Mouse (Mus musculus): ENCODE measurements around the gene Thsd7a. TPM values are rescaled to one million over a fixed set of nuclear protein-coding genes. Genes with fewer than 3 reads are reported as not detected.

Gene Thsd7a
- total RNA-seq, 2 experiments from 2014 or later = 42.9 to 43.3 TPM

DNA sequence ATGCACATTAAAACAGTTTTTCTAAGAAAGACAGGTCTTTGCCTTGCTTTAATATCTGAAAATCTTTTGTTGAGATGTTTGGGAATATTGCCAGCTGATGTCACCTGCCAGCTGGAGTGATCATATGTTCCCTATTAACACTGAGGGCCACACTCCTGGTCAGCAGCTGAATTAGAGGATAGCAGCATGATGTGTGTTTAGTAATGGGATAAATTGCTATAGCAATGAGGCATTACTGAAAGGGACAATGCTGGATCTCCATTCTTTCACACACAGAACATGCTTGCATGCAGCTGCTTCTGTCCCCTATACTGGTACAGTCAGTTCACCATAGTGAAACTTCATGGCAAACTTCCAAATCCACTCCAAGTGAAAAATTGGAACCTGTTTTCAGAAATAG lies 230.1 kb downstream of the Thsd7a start:
- peak overlapping the region; percentile 15; the same call in 1 of the 2 replicates for H3K27ac ChIP-seq
- DNase-seq (ENCODE audit: low spot score in 2 of 2) = no peak
- no peak for TF ChIP-seq CTCF (conservative IDR thresholded peaks at IDR 0.05)
- H3K4me3 ChIP-seq = no peak overlapping the region

DNA sequence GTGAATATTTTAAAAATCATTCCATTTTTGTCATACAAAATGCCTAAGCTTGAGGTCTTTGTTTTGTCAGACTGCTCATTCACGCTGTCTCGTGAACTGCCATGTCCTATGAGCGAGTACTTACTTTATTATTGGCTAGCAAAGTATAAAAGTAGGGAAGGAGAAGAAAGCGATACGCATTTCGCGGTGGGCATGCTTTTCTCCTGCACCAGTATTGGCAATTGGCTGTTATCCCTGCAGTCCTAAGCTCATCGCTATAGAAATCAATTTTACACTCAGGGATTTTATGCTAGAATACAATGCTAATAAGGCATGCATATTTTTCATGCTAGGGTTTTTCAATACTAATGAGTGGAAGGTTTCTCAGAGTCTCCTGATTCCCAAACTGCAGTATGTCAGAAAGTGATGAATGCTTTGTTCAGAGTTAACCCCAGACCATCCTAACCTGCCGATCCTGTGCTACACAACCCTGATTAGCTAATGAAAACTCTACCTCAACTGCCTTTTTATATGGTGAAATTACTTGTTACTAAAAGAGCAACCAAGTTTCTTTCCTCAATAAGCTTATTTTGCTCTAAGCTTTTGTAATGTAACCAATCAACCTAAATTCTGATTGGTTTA lies 230.8 kb downstream of the Thsd7a start:
- no peak for TF ChIP-seq CTCF (conservative IDR thresholded peaks at IDR 0.05)
- DNase-seq (ENCODE audit: low spot score in 2 of 2) = no peak
- no peak overlapping the region for H3K4me3 ChIP-seq
- no peak overlapping the region for H3K27ac ChIP-seq

DNA sequence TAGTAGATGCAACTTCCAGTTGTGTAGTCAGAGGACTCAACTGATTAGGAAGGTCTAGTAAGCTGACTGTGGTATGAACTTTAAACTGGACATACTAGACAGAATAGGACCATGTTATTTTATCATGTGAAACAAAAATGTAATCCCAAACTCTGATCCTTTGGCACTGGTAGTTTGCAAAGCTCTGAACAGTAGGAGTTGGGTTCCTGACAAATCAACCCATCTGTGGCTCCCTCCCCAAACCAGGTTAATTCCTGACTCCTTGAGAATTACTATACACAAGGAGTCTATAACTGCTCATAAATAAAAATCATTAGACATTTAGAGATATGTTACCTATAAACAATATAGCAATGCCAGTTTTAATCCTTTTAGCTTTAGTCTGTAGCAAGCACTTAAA lies 231.5 kb downstream of the Thsd7a start:
- no peak for DNase-seq (ENCODE audit: low spot score in 2 of 2)
- TF ChIP-seq CTCF (conservative IDR thresholded peaks at IDR 0.05) = no peak
- H3K4me3 ChIP-seq = no peak overlapping the region
- no peak overlapping the region for H3K27ac ChIP-seq

DNA sequence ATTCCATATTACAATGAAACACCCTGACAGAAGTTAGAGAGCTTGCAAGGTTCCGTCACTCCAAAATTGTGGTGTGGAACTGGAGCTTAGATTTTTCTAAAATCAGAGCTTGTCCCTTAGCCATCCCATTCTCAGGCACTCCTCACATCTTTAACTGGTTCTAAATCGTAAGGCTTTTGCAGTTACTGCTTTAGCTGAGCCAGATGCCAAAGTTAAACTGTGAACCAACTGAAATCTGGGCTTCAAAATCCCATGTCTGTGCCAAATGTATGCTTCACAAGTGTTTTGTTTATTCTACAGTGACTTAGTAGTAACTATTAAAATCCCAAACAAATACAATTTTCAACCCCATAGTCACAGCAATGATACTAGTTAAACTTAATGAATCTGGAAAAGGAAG lies 242.3 kb downstream of the Thsd7a start:
- no peak overlapping the region for H3K27ac ChIP-seq
- TF ChIP-seq CTCF (conservative IDR thresholded peaks at IDR 0.05) = no peak
- peak in 1 of 2 experiments; percentile 24 for DNase-seq (ENCODE audit: low spot score in 2 of 2)
- H3K4me3 ChIP-seq = no peak overlapping the region

DNA sequence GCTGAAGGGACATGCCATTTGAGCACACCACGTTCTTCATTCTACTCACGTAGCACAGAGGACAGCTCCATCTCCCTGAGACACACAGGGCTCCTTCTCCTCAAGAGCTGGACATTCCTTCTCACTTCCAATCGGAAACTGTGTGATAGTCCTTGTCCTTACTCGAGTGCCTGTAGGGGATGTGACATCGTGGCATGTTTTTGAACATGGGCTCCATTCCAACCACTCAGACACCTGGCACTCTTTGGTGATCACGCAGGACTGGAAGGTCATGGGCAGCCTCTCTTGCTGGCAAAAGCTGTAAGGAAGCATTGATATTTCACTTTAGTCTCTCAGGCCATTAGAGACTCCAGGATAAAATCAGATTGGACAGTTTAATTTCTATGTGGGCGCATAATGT lies 245.3 kb downstream of the Thsd7a start:
- no peak for DNase-seq (ENCODE audit: low spot score in 2 of 2)
- no peak overlapping the region for H3K4me3 ChIP-seq
- H3K27ac ChIP-seq = no peak overlapping the region
- TF ChIP-seq CTCF (conservative IDR thresholded peaks at IDR 0.05) = no peak

DNA sequence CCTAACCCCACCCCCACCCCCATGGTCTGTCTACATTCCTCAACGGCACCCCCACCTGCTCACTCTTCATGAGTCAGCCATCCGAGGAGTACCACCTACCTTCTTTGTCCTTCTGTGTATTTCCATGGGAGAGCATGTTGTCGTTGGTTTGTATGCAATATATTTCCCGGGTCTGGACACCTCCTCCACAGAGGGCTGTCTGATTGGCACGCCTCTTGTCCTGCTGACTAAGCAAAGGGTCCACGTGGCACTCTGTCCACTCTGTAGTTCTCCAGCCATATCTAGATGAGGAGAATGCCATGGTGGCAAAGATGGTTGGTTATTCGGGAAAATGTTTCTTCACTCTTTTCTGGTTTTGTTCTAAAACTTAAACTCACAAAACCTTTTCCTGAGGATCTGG lies 248.3 kb downstream of the Thsd7a start:
- DNase-seq (ENCODE audit: low spot score in 2 of 2) = no peak
- no peak overlapping the region for H3K4me3 ChIP-seq
- H3K27ac ChIP-seq = no peak overlapping the region
- no peak for TF ChIP-seq CTCF (conservative IDR thresholded peaks at IDR 0.05)

DNA sequence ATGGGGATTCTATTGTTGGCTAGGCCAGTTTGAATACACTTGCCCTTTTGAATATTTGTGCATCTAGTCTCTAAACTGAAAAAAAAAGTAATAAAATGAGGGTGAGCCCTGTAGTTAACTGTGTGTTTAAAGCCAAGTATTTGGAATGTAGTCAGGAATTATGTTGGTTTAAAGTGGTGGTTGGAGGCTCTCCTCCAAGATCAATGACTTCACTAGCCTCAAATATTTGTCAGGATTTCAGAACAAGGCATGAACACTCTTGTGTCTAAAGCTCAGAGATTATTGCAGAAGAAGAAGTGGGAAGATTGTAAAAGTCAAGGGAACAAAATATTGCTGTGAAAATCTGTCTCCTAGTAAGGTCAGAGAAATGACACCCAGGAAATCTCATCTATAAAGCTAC lies 249.3 kb downstream of the Thsd7a start:
- Histone ChIP-seq H3K27ac (no peak overlapping the region), H3K4me3 (no peak overlapping the region)
- no peak for DNase-seq (ENCODE audit: low spot score in 2 of 2)
- TF ChIP-seq CTCF (conservative IDR thresholded peaks at IDR 0.05) = no peak

DNA sequence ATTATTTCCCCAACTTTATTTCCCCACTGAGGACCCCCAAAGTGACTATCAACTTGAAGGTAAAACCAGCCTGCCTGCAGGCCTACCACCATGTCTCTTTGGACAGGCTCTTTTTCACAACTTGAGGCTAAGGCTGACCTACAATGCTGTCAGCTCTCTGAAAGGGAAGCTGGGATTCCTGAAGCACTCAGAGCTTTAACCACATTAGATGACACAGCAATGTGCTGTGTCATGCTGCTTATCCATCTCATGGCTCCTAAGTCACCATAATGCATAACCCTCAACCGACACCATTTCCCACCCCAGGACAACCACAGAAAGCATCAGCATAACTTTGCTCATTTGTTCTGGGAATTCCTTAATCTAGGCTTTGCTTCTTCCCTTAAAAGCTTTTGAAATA lies 255.6 kb downstream of the Thsd7a start:
- DNase-seq (ENCODE audit: low spot score in 2 of 2) = no peak
- no peak for TF ChIP-seq CTCF (conservative IDR thresholded peaks at IDR 0.05)
- Histone ChIP-seq H3K4me3 (no peak overlapping the region), H3K27ac (no peak overlapping the region)

DNA sequence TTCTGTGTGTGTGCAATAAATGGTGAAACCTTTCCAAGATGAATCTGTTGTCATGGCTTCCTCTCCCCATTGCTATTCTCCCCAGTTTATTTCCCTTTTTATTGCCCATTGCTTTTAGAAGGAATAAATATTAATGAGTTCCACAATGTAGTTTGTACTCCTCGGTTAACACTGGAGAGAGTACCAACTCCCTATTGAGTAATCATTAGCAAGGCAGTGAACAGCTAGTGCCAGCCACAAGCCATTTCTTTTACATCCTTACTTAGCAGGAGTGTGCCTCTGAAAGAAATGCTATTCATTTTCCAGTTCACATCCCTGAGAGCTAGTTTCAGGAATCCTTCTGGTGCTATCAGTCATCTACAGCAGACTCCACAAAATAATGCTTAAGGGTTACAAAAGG lies 260.3 kb downstream of the Thsd7a start:
- H3K27ac ChIP-seq = no peak overlapping the region
- TF ChIP-seq CTCF (conservative IDR thresholded peaks at IDR 0.05) = no peak

DNA sequence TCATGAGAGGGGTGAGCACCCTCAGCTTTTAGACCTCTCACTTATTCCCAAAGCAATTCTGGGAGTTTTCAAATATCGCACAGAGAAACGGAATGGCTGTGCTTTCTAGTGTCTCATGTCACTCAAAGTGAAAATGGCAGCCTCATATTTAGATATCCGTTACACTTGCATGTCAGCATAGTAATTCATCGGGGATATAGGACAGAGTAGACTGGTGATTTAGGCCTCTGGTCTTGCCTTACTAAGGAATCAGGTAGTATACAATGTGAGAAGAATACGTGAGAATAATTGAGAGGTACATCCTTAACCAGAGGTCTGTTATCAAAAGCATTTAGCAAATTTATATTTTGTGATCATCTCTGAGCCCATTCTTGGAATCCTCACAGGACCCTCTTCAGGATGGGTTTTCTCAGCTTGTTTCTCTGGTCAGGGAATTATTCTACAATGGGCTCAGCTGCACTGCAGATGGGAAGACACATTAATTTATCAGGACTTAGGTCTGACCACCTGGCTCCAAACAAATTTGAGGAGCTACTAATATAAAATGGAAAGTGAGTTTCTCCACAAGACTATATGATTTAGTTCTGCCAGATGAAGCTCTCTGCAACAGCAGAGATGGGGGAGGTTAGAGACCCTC lies 267.6 kb downstream of the Thsd7a start:
- TF ChIP-seq CTCF (conservative IDR thresholded peaks at IDR 0.05) = no peak
- no peak for DNase-seq (ENCODE audit: low spot score in 2 of 2)
- Histone ChIP-seq H3K4me3 (no peak overlapping the region), H3K27ac (0 out of 2 replicates have a peak overlapping the region, but pooled peaks have one; percentile 6)

More for the DNA sequence above, 260.3 kb downstream of the Thsd7a start:
- no peak overlapping the region for H3K4me3 ChIP-seq
- no peak for DNase-seq (ENCODE audit: low spot score in 2 of 2)

DNA sequence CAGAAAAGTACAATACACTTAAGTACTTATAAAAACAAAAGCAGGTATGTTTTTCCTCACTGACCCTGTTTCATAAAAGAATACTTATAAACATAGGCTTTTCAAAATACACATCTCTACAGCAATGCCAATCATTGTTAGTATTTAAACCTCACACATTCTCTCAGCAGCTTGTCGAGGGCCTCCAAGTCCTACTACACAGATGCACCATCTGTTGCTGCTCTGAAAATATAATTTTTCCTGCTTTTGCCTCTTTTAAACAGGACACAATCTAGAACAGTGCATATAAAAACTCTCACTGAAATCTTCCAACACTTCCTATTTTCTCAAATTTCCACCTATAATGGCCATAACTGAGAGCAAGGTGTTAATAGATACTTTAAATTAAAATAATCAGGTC lies 270.9 kb downstream of the Thsd7a start:
- no peak for TF ChIP-seq CTCF (conservative IDR thresholded peaks at IDR 0.05)
- peak; percentile 71 to 82 for DNase-seq (ENCODE audit: low spot score in 2 of 2)
- Histone ChIP-seq H3K27ac (peak overlapping the region; percentile 85), H3K4me3 (no peak overlapping the region)

DNA sequence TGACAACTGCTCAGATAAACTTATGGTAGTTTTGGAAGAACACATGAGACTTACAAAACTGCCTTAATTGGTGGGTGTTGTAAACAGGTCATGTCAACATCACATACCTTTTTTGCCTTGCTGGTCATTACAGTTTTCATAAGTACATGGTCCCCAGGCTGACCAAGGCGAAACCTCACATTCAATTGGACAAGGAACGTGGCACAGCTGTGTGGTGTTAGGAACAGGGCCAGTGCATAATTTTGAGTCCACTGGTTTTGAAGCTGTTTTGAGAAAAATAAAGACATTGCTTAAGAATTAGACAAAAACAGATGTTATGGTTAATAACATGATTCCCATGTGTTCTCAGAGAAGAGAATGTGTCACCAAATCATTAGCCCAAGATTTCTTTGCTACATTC lies 278.3 kb downstream of the Thsd7a start:
- no peak overlapping the region for H3K4me3 ChIP-seq
- no peak for TF ChIP-seq CTCF (conservative IDR thresholded peaks at IDR 0.05)
- no peak overlapping the region for H3K27ac ChIP-seq
- no peak for DNase-seq (ENCODE audit: low spot score in 2 of 2)

DNA sequence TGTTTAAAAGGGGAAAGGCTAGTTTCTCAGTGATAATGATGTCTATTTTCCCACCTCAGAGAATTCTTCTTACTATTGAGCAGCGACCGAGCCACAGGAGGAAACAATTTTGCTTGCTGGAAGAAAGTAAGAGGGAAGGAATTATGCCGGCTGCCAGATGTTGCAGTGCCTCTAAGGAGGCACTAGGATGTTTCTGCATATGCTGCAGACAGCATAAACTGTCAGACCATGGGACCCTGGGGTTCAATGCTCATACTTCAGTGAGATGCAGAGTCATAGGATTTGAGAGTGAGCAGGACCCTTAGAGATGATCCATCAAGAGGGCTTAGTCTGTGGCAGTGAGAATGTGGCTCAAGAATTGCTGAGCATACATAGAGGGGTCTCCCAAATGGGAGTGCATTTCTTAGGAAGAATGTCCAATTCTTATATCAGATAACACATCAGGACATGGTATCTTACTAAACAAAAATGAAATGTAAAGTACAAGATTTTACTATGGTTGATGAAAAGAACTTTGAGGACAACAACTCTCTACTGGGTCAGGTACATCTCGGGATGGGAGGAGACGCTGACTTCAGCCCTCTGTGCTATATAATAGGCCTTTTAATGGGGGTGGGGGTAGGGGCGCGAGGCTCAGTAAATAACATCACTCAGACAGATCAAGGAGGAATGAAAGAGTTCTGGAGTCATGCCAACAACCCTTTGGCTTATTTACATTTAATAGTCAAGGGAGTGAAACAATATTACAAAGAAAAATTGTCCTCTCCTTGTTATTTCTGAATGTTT lies 281.7 kb downstream of the Thsd7a start:
- Histone ChIP-seq H3K27ac (peak overlapping the region; percentile 81), H3K4me3 (no peak overlapping the region)
- TF ChIP-seq CTCF (conservative IDR thresholded peaks at IDR 0.05) = no peak
- no peak for DNase-seq (ENCODE audit: low spot score in 2 of 2)

Data from layer of hippocampus, adult 2 months (tissue).